9 mouse cellular contexts compared by ENCODE assay signal in genomic region chr2:152827321-152828010, GRCm38 (mm10). TPM values are rescaled to one million over a fixed set of nuclear protein-coding genes. Genes with fewer than 3 reads are reported as not detected.
DNase-seq lines count a peak whose midpoint lies in the region; ATAC-seq and TF ChIP-seq lines count a peak whose summit lies in the region.
"Had no signal": no experiment of that assay in that cellular context is flagged by ENCODE, and none has a peak within 500 bp of the region (broad histone marks: within the 10 kb centered on the region; RNA-seq: fewer than 3 reads in every experiment).

No protein-coding gene starts in this region.

- intact Hi-C loops in gastrocnemius, adult 2 months (cut with DNase I): no loop called here

- peak overlapping the region; percentile 31 for H3ac ChIP-seq in C2C12 (ENCODE audit: control insufficient read depth, insufficient read length, low read depth)

- 68% methylated on average over 8 of the region's 8 CpGs for WGBS in heart, embryonic 14.5 days
- WGBS in liver, embryonic 16.5 days (ENCODE audit: insufficient replicate concordance): 74% methylated on average over 8 of the region's 8 CpGs
- WGBS in stomach, embryonic 16.5 days: 63% methylated on average over 8 of the region's 8 CpGs

- peak overlapping the region; percentile 96 for H3K9ac ChIP-seq in heart, embryonic 14.5 days (ENCODE audit: low read length)
- H3K9ac ChIP-seq in liver, embryonic 16.5 days (ENCODE audit: low read depth, low read length): peak overlapping the region; percentile 98
- H3K9ac ChIP-seq in stomach, embryonic 16.5 days (ENCODE audit: low read length): peak overlapping the region; percentile 69; the same call in 1 of the 2 replicates

- no peak for TF ChIP-seq CTCF in gastrocnemius, adult 2 months (IDR thresholded peaks at IDR 0.05)
- no peak for TF ChIP-seq CTCF in C2C12 (IDR thresholded peaks at IDR 0.05; ENCODE audit: control insufficient read depth, insufficient read depth, insufficient read length)

- H3K36me3 ChIP-seq in C2C12 (ENCODE audit: control insufficient read depth, insufficient read depth): peaks cover 46% of the 10 kb centered on the region
- peaks cover 5% of the 10 kb centered on the region; the same call in 1 of the 2 replicates for H3K36me3 ChIP-seq in heart, embryonic 14.5 days (ENCODE audit: control insufficient read depth, insufficient read depth, low read length)
- H3K36me3 ChIP-seq in liver, embryonic 16.5 days (ENCODE audit: control insufficient read depth, insufficient read depth): peaks cover 6% of the 10 kb centered on the region
- H3K36me3 ChIP-seq in stomach, embryonic 16.5 days (ENCODE audit: control insufficient read depth, insufficient read depth, low read length): no peaks in the 10 kb centered on the region

- H3K27ac ChIP-seq in gastrocnemius, adult 2 months: peak overlapping the region; percentile 99
- H3K27ac ChIP-seq in heart, embryonic 14.5 days (replicated peaks in 1 of 2; ENCODE audit: control insufficient read depth in 1 of 2, insufficient read depth in 1 of 2, low read depth in 2 of 2, low read length in 2 of 2): peak overlapping the region in 1 of 2 experiments; percentile 98; a peak in 1 of 4 replicates
- H3K27ac ChIP-seq in liver, embryonic 16.5 days (ENCODE audit: low read length): peak overlapping the region; percentile 96
- H3K27ac ChIP-seq in stomach, embryonic 16.5 days (ENCODE audit: low read length): peak overlapping the region; percentile 75

- peaks cover 78% of the 10 kb centered on the region for H3K79me2 ChIP-seq in C2C12 (ENCODE audit: control insufficient read depth, insufficient read depth)

- no peak for DNase-seq in gastrocnemius, adult 2 months
- DNase-seq in gastrocnemius, postnatal 4 days (ENCODE audit: low spot score in 2 of 2): no peak
- no peak for DNase-seq in right cerebral cortex, postnatal 36 days (ENCODE audit: low spot score in 2 of 2)

- ATAC-seq in heart, embryonic 14.5 days (ENCODE audit: insufficient number of reproducible peaks, insufficient read depth, low FRiP score, low read depth): no peak
- no peak for ATAC-seq in liver, embryonic 16.5 days (ENCODE audit: low read depth)
- no peak for ATAC-seq in stomach, embryonic 16.5 days (ENCODE audit: insufficient read depth, low FRiP score)
- no peak for ATAC-seq in inflammation-experienced regulatory T-cells, adult 6 months

- no peaks in the 10 kb centered on the region for H3K9me3 ChIP-seq in heart, embryonic 14.5 days (ENCODE audit: control insufficient read depth, low read length)
- H3K9me3 ChIP-seq in liver, embryonic 16.5 days (replicated peaks; ENCODE audit: control insufficient read depth, low read length): no peaks in the 10 kb centered on the region
- H3K9me3 ChIP-seq in stomach, embryonic 16.5 days (replicated peaks; ENCODE audit: control insufficient read depth, low read length): no peaks in the 10 kb centered on the region
- H3K9me3 ChIP-seq: G1E had no signal

- peak overlapping the region; percentile 80 for H3K4me3 ChIP-seq in gastrocnemius, adult 2 months
- peak overlapping the region; percentile 74 for H3K4me3 ChIP-seq in C2C12 (ENCODE audit: insufficient read depth, poor library complexity, severe bottlenecking)
- H3K4me3 ChIP-seq in heart, embryonic 14.5 days (ENCODE audit: control insufficient read depth in 1 of 2, insufficient read depth in 1 of 2, low read depth in 1 of 2, low read length in 2 of 2): peak overlapping the region in 1 of 2 experiments; percentile 82; a peak in 2 of 4 replicates
- peak overlapping the region; percentile 88 for H3K4me3 ChIP-seq in liver, embryonic 16.5 days (ENCODE audit: low read depth, low read length)
- H3K4me3 ChIP-seq in stomach, embryonic 16.5 days (replicated peaks; ENCODE audit: low read length): peak overlapping the region; percentile 72

- H3K4me2 ChIP-seq in heart, embryonic 14.5 days (ENCODE audit: low read length): peak overlapping the region; percentile 85
- H3K4me2 ChIP-seq in liver, embryonic 16.5 days (ENCODE audit: low read depth, low read length): peak overlapping the region; percentile 75
- H3K4me2 ChIP-seq in stomach, embryonic 16.5 days (ENCODE audit: low read depth, low read length): peak overlapping the region; percentile 67

- peaks cover 16 to 39% of the 10 kb centered on the region in 2 experiments for H3K4me1 ChIP-seq in heart, embryonic 14.5 days (ENCODE audit: control insufficient read depth in 2 of 2, insufficient read depth in 2 of 2, low read length in 2 of 2)
- H3K4me1 ChIP-seq in liver, embryonic 16.5 days (ENCODE audit: control insufficient read depth, low read depth, low read length): peaks cover 61% of the 10 kb centered on the region
- H3K4me1 ChIP-seq in stomach, embryonic 16.5 days (ENCODE audit: control insufficient read depth, insufficient read depth, low read length): peaks cover 35% of the 10 kb centered on the region

- H3K27me3 ChIP-seq in C2C12 (ENCODE audit: control insufficient read depth, insufficient read depth, insufficient read length): no peaks in the 10 kb centered on the region
- no peaks in the 10 kb centered on the region for H3K27me3 ChIP-seq in heart, embryonic 14.5 days (ENCODE audit: control insufficient read depth, insufficient read depth, low read length)
- H3K27me3 ChIP-seq in liver, embryonic 16.5 days (ENCODE audit: control insufficient read depth, insufficient read depth, low read depth, low read length): no peaks in the 10 kb centered on the region
- no peaks in the 10 kb centered on the region for H3K27me3 ChIP-seq in stomach, embryonic 16.5 days (ENCODE audit: control insufficient read depth, insufficient read depth, low read length)

- peaks cover 74% of the 10 kb centered on the region for H3K79me3 ChIP-seq in C2C12 (ENCODE audit: low read depth)

TF ChIP-seq in C2C12, 6 proteins besides CTCF, POLR2A, EP300 and RAD21:
- TF ChIP-seq CEBPB (IDR thresholded peaks at IDR 0.05; ENCODE audit: low read depth) (peak; percentile 73), MYOD1 (IDR thresholded peaks at IDR 0.05; ENCODE audit: control insufficient read depth, insufficient read length, low read depth) (no peak)

RNA-seq across cellular contexts. Expression of gene Bcl2l1, which starts 4.1 kb away (rescaled TPM):
- total RNA-seq in gastrocnemius, adult 2 months (2021): 10 to 100 TPM; 15.7 to 40.3 TPM
- 10 to 100 TPM; 24.5 to 29.2 TPM for total RNA-seq in gastrocnemius, postnatal 4 days (2021)
- 67.3 TPM for polyA plus RNA-seq in C2C12 (2012; fragmentation: generic; extraction: Trizol)
- polyA plus RNA-seq in heart, embryonic 14.5 days (2014; fragmentation: Nextera tagmentation; extraction: Ambion mirVana): 59.0 and 68.1 TPM in 2 replicates
- 213 and 241 TPM in 2 replicates for polyA plus RNA-seq in liver, embryonic 16.5 days (2015; fragmentation: Nextera tagmentation; extraction: Ambion mirVana)
- polyA plus RNA-seq in stomach, embryonic 16.5 days (2015; fragmentation: Nextera tagmentation; extraction: Ambion mirVana): 78.1 and 88.8 TPM in 2 replicates
- 10 to 100 TPM; 36.5 to 64.5 (median 41.8) TPM for polyA plus RNA-seq in inflammation-experienced regulatory T-cells, adult 6 months (2017; shearing (Covaris generic))

RNA-seq across cellular contexts. Expression of gene Tpx2, which starts 20.3 kb away (rescaled TPM):
- 1 to 10 TPM; 1.1 to 1.7 TPM for total RNA-seq in gastrocnemius, adult 2 months (2021)
- 10 to 100 TPM; 22.2 to 24.0 TPM for total RNA-seq in gastrocnemius, postnatal 4 days (2021)
- 54.8 TPM for polyA plus RNA-seq in C2C12 (2012; fragmentation: generic; extraction: Trizol)
- polyA plus RNA-seq in heart, embryonic 14.5 days (2014; fragmentation: Nextera tagmentation; extraction: Ambion mirVana): 56.2 and 60.8 TPM in 2 replicates
- 57.7 and 58.9 TPM in 2 replicates for polyA plus RNA-seq in liver, embryonic 16.5 days (2015; fragmentation: Nextera tagmentation; extraction: Ambion mirVana)
- 59.8 and 60.6 TPM in 2 replicates for polyA plus RNA-seq in stomach, embryonic 16.5 days (2015; fragmentation: Nextera tagmentation; extraction: Ambion mirVana)
- polyA plus RNA-seq in inflammation-experienced regulatory T-cells, adult 6 months (2017; shearing (Covaris generic)): 10 to 100 TPM in 1 of 3 experiments, 1 to 10 TPM in 2; 5.3 to 56.1 (median 5.7) TPM
